ENCODE assay signal across 12 mouse cellular contexts in genomic region chr8:45557936-45558335, GRCm38 (mm10). TPM values are rescaled to one million over a fixed set of nuclear protein-coding genes. Genes with fewer than 3 reads are reported as not detected.
DNase-seq lines count a peak whose midpoint lies in the region; ATAC-seq and TF ChIP-seq lines count a peak whose summit lies in the region.
"Had no signal": no experiment of that assay in that cellular context is flagged by ENCODE, and none has a peak within 500 bp of the region (broad histone marks: within the 10 kb centered on the region; RNA-seq: fewer than 3 reads in every experiment).

No protein-coding gene starts in this region.

- peak; percentile 94 for ATAC-seq in forebrain, embryonic 12.5 days (ENCODE audit: low FRiP score)

- no peak for TF ChIP-seq CTCF in left cerebral cortex, adult 2 months (IDR thresholded peaks at IDR 0.05)
- no peak for TF ChIP-seq CTCF in thymus, adult 2 months (IDR thresholded peaks at IDR 0.05; ENCODE audit: borderline replicate concordance, control insufficient read depth, extremely low read depth, insufficient read depth, low read length, poor library complexity)

- no peak for DNase-seq in left cerebral cortex, adult 2 months (ENCODE audit: extremely low spot score in 1 of 2, low spot score in 2 of 2)
- DNase-seq in left cerebral cortex, adult 8-10 months (ENCODE audit: low spot score in 2 of 2) = no peak
- peak; percentile 33 to 35 for DNase-seq in layer of hippocampus, postnatal 36 days
- peak; percentile 13 for DNase-seq in retina, adult 2 months (ENCODE audit: low read depth, low spot score)
- no peak for DNase-seq in kidney, adult 9 months
- no peak for DNase-seq in thymus, adult 2 months
- no peak for DNase-seq in heart, postnatal 36 days
- DNase-seq: kidney, postnatal 4 days; liver, embryonic 13.5 days; thymus, postnatal 4 days had no signal

- no peaks in the 10 kb centered on the region for H3K36me3 ChIP-seq in forebrain, embryonic 12.5 days (replicated peaks)
- H3K36me3 ChIP-seq in thymus, adult 2 months (ENCODE audit: control insufficient read depth, insufficient read depth, low read length) = no peaks in the 10 kb centered on the region
- H3K36me3 ChIP-seq: heart, embryonic 15.5 days; liver, embryonic 13.5 days had no signal

- intact Hi-C loops in left cerebral cortex, adult 2 months (cut with DNase I) = loop anchor here (2.0 to 5.0 kb wide), 3 partner anchors 45 to 224 kb away; no protein-coding TSS in a partner anchor
- intact Hi-C loops in heart, postnatal 36 days (cut with DNase I) = no loop called here

- peaks cover 22% of the 10 kb centered on the region for H3K4me1 ChIP-seq in forebrain, embryonic 12.5 days
- H3K4me1 ChIP-seq in thymus, adult 2 months (replicated peaks; ENCODE audit: control insufficient read depth, insufficient read depth, low read length) = no peaks in the 10 kb centered on the region
- H3K4me1 ChIP-seq: heart, embryonic 15.5 days; liver, embryonic 13.5 days had no signal

- peak overlapping the region; percentile 70 for H3K27ac ChIP-seq in left cerebral cortex, adult 2 months
- H3K27ac ChIP-seq in forebrain, embryonic 12.5 days = peak overlapping the region; percentile 78
- H3K27ac ChIP-seq in thymus, adult 2 months (ENCODE audit: control insufficient read depth, insufficient read depth, low read length) = no peak overlapping the region
- H3K27ac ChIP-seq: heart, embryonic 15.5 days; liver, embryonic 13.5 days had no signal

- 9% methylated on average over 3 of the region's 3 CpGs for WGBS in forebrain, embryonic 12.5 days
- WGBS in thymus, adult 2 months = 80% methylated on average over 3 of the region's 3 CpGs

- H3K9me3 ChIP-seq in forebrain, embryonic 12.5 days = no peaks in the 10 kb centered on the region
- H3K9me3 ChIP-seq: heart, embryonic 15.5 days; liver, embryonic 13.5 days had no signal

- H3K4me3 ChIP-seq in left cerebral cortex, adult 2 months = no peak overlapping the region
- no peak overlapping the region for H3K4me3 ChIP-seq in forebrain, embryonic 12.5 days (replicated peaks)
- no peak overlapping the region for H3K4me3 ChIP-seq in thymus, adult 2 months (ENCODE audit: control insufficient read depth, insufficient read depth, low read length)
- H3K4me3 ChIP-seq: heart, embryonic 15.5 days; liver, embryonic 13.5 days had no signal

- no peak overlapping the region for H3K4me2 ChIP-seq in forebrain, embryonic 12.5 days
- H3K4me2 ChIP-seq: heart, embryonic 15.5 days; liver, embryonic 13.5 days had no signal

- no peak for TF ChIP-seq POLR2A in thymus, adult 2 months (IDR thresholded peaks at IDR 0.05; ENCODE audit: control insufficient read depth, extremely low read depth, insufficient read depth, low read length, poor library complexity)

- no peaks in the 10 kb centered on the region for H3K27me3 ChIP-seq in forebrain, embryonic 12.5 days
- no peaks in the 10 kb centered on the region for H3K27me3 ChIP-seq in thymus, adult 2 months (ENCODE audit: control insufficient read depth, insufficient read depth, low read length)
- H3K27me3 ChIP-seq: heart, embryonic 15.5 days; liver, embryonic 13.5 days had no signal

- no peak overlapping the region for H3K9ac ChIP-seq in forebrain, embryonic 12.5 days
- H3K9ac ChIP-seq: heart, embryonic 15.5 days; liver, embryonic 13.5 days had no signal

RNA-seq across cellular contexts. Expression of gene Sorbs2, which starts 50.3 kb away (rescaled TPM):
- 100 to 1,000 TPM; 370 to 377 TPM for total RNA-seq in left cerebral cortex, adult 2 months (2021)
- 100 to 1,000 TPM; 263 to 309 (median 284) TPM for total RNA-seq in left cerebral cortex, adult 8-10 months (2022)
- 113 and 115 TPM in 2 replicates for polyA plus RNA-seq in forebrain, embryonic 12.5 days (2016; fragmentation: Nextera tagmentation; extraction: Ambion mirVana)
- total RNA-seq in layer of hippocampus, postnatal 36 days (2021) = 100 to 1,000 TPM; 176 to 197 TPM
- 2.5 and 9.0 TPM in 2 replicates for polyA plus RNA-seq in thymus, adult 2 months (2012; rRNA removed)
- 100 to 1,000 TPM; 520 to 531 TPM for total RNA-seq in heart, postnatal 36 days (2021)

Comparison
In these comparisons a context has a peak if more than half of its experiments do, and no peak if none do; other contexts are left out.
1. DNase-seq: peak in layer of hippocampus, postnatal 36 days (2 of 2) and retina, adult 2 months (single experiment); none in left cerebral cortex, adult 2 months (0 of 2), left cerebral cortex, adult 8-10 months (0 of 2), kidney, adult 9 months (single experiment), thymus, adult 2 months (single experiment) and heart, postnatal 36 days (0 of 2).